Mouse (Mus musculus): ENCODE measurements around the gene Meltf. TPM values are rescaled to one million over a fixed set of nuclear protein-coding genes. Genes with fewer than 3 reads are reported as not detected.
A peak's percentile ranks its signal among the peaks of the same experiment; 100 is the strongest.

The Meltf gene
- total RNA-seq, 2 experiments from 2014 or later: not detected

- DNase-seq (ENCODE audit: low spot score): no peak
Measured at GRCm38 (mm10) chr16:31893396-31894141, 15.0 kb downstream of the Meltf start.

- no peak for DNase-seq (ENCODE audit: low spot score)
Measured at GRCm38 (mm10) chr16:31896971-31897774, 18.6 kb downstream of the Meltf start.

DNA sequence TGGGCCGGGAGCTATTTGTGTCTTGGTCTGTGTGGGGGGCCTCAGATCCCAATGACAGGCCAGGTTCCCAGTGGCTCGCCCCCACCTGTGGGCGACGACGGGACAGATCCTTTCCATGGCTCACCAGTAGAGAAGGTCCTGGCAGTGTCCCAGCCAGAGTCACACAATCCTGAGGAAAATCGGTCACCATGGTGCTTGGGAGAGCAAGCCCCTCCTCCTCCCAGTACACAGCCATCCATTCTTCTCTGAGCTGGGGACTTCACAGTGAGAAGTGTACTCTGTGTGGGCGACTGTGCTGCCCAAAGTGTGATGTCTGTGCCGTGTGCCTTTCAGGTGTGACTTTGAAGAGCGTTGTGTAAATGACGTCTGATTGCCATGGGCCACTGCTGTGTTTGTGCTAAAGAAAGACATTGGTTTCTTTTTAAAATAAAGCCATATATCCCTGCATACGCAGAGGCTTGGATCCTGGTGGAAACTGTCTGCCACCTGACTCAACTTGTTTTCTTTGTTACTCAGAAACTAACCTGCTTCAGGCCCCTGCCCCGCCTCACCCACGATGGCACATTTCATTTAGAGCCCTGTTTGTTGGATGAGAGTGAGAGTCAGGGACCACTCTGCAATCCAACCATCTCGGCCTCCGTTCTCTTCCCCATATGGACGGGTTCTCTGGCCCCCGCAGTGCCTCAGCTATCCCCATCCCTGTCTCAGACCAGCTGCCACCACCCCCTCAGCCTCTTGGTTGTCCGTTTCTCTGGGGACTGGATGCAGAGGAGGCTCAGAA lies 20.1 kb downstream of the Meltf start:
- no peak for DNase-seq (ENCODE audit: low spot score)

DNA sequence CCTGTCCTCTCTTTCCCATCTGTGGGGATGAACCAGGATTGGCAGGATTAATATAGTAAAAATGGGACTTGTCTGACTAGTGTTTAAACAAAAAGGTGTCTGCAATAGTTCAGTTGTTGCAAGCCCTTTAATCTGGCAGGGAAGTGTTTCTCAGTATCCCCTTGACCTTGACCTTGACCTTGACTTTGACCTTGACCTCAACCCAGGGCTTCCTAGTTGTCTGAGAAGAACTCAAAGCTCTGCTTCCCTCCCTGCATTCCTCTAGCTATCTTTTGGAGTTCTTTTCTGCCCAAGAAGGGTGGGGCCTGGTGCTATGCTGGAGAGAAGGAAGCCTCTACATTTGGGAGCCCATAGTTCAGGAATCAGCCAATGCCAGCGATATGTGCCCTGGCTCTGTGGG lies 23.3 kb downstream of the Meltf start:
- no peak for DNase-seq (ENCODE audit: low spot score)

GRCm38 (mm10) chr16:31903239-31903638 lies 24.6 kb downstream of the Meltf start:
- DNase-seq (ENCODE audit: low spot score): no peak

GRCm38 (mm10) chr16:31905331-31905730 lies 26.7 kb downstream of the Meltf start:
- DNase-seq (ENCODE audit: low spot score): no peak

GRCm38 (mm10) chr16:31905891-31906825 lies 27.5 kb downstream of the Meltf start:
- DNase-seq (ENCODE audit: low spot score): no peak

DNA sequence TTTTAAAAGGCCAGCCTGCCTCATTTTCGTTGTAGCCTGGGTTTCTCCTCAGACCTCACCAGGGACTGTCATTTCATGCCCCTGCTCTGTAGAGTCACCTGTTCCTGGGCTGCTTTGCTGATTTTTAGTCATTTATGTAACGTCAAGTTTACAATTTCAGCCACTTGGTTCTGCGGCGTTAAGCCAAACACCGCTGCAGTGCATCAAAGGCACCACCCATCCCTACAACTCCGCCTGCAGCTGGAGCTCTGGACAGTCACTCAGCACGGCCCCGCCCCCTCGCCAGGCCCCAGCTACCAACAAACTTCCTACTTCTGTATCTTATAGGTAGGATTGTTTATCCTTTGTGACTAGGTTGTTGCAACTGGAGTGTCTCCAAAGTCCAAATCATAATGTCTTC lies 28.3 kb downstream of the Meltf start:
- peak; percentile 18 for DNase-seq (ENCODE audit: low spot score)

- no peak for DNase-seq (ENCODE audit: low spot score)
Measured at GRCm38 (mm10) chr16:31908959-31909358, 30.3 kb downstream of the Meltf start.

GRCm38 (mm10) chr16:31910281-31910847 lies 31.8 kb downstream of the Meltf start:
- no peak for DNase-seq (ENCODE audit: low spot score)

- no peak for DNase-seq (ENCODE audit: low spot score)
Measured at GRCm38 (mm10) chr16:31917776-31918175, 39.2 kb downstream of the Meltf start.

DNA sequence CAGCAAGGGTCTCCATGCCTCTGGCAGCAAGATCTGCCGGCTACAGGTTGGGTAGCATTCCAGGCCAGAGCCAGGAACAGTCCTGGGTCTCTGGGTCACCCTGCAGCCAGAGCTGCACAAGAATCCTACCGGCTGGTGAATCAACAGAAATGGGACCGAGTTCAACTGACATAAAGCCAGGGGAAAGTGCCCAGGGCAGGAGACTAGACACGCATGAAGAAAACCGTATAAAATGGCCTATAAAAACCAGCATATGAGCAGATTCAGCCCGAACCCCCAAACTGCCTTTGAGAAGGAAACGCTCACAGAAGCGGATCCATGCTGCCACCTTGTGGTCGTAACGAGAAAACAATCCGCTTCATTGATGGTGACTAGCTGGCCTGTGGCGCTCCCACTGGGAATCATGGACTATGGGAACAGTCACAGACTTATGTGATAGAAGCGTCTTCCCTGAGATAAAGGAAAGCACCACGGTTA lies 39.7 kb downstream of the Meltf start:
- DNase-seq (ENCODE audit: low spot score): peak; percentile 70

DNA sequence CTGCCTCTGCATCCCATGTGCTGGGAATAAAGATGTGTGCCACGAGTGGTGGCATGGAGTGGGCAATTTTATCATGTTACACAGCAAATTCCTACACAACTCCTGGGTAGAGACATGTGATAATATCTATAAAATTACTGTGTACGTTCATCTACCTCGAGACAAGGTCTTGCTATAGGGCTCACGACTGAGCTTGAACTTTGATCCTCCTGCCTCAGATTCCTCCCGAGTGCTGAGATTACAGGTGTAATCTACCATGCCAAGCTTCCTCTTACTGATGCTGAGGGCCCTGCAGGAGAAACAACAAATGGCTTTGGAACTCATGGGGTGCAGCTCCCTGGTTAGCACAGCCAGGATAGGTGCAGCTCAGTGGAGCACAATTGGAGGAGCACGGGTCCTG lies 45.8 kb downstream of the Meltf start:
- DNase-seq (ENCODE audit: low spot score): no peak

DNA sequence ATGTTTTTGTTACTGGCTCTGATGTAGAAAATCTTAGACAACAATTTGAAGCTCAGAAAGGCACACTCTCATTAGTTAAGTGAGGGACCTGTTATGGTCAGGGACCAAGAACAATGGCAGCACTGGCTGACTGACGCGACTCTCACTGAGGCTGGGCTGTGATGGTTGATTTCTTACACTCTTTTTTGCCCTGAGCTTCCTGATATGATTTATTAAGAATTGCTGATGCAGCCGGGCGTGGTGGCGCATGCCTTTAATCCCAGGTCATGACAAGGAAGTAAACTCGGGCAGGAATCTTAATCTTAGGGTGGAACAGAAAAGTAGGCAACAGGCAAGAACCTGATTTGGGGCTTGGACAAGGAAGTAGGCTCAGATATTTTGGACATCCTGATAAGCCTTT lies 47.5 kb downstream of the Meltf start:
- no peak for DNase-seq (ENCODE audit: low spot score)

DNA sequence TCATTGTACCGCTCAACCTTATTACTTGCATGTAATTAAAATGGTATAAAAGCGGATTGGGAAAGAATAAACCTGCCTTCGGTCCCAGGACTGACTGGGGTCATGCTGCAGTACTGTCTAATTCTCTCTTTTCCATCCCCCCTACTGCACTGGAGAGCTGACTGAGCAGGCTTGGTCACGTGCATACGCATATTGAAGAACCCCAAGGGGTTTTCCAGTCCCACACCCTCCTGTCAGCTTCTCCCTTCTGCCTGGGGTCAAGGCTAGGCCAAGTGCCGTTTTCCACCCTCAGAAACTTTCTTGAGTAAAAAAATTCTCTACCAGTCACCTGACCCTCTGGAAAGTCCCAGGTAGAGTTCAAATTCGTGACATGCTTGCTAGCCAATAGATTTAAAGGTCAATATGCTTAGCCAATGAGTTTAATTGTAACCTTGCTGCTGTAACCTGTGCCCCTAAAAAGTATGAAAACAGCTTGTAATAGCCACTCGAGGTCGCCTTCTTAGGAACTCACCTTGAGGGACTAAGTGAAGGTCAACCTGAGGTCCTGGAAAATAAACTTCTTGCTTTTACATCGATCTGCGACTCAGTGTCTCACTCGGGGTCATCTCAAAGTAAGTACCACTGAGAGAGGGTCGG lies 48.1 kb downstream of the Meltf start:
- no peak for DNase-seq (ENCODE audit: low spot score)

DNA sequence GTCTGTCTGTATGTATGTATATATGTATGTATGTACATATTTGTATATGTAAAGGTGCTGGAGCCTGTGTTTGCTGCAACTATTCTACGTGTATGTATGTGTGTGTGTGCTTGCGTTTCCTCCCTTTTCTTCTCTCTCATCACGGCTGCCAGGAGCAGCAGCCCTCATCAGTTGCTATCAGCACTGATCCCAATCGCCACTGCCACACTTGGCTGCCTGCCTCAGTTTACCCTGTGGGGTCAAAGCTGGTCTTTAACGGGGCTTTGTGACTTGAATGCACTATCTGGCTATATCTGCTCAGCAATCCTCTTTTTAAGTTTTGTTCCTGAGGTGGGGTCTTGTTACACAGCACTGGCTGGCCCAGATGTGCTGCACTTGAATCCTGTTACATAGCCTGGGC lies 48.8 kb downstream of the Meltf start:
- no peak for DNase-seq (ENCODE audit: low spot score)

GRCm38 (mm10) chr16:31931330-31931729 lies 52.7 kb downstream of the Meltf start:
- no peak for DNase-seq (ENCODE audit: low spot score)

DNA sequence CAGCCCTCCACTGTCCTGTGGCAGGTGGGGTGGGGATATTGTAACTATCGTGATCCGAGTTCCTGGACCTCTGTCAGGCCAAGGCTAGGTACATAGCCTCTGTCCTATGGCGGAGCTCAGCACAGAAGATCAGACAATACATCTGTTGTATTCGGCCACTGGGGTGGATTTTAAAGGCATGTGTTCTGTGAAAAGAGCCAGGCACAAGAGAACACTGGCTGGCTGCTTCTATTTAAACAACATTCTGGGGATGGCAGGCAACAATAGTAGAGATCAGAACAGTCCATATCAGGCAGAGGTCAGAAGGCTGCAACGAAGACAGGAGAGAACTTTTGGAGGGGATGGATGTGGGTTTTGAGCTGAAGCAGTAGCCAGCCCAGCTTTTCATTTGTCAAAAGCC lies 53.6 kb downstream of the Meltf start:
- DNase-seq (ENCODE audit: low spot score): no peak

DNA sequence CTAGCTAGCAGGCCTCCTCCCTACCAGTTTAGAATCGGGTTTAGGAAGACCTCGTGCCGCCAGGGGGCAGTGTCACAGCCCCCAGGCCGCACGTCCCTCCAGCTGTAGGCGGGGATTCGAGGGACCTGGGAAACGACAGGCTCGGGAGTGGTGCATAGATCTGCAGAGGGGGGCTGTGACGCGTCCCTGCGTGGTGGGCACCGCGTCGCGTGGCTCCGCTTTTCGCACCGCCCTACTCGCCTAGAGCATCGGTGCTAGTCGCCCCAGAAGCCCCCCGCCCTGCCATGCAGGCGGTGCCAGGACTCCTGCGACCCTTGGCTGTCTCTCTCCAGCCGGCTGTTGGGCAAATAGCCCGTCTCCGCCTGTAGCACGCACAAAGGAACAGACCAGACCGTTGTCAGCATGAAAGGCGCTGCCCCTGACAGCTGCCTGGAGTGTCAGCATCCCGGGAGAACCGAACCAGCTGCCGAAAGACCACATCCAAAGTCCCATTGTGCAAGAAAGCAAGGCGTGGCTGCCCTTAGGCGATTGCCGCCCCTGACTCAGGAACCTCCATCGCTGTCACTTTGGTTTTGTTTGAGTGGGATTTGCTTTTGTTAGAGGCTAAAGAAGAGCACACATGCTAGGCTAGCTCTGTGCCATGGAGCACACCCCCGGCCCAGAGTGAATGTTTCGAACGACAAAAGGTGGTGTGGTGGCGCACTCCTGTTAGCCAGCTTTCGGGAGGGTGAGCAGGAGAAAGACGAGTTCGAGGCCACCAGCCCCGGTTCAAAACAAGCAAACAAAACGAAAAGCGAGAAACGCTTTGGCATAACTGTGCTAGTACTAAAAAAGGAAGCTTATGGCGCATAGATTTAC lies 54.5 kb downstream of the Meltf start:
- DNase-seq (ENCODE audit: low spot score): peak; percentile 85
